Mouse (Mus musculus) C2C12 (cell line): ENCODE measurements around the gene A730061H03Rik. TPM values are rescaled to one million over a fixed set of nuclear protein-coding genes. Genes with fewer than 3 reads are reported as not detected.

Experiments
- H3K27me3 ChIP-seq: one replicate; pipeline ENCODE4 v1.6.1; 2011; ENCODE audit not compliant: control insufficient read depth, insufficient read depth, insufficient read length
- H3K36me3 ChIP-seq: one replicate; pipeline ENCODE4 v1.6.1; 2011; ENCODE audit not compliant: control insufficient read depth, insufficient read depth
- H3K4me3 ChIP-seq: one replicate; pipeline ENCODE4 v1.5.1; 2011; ENCODE audit warnings: mild to moderate bottlenecking, control low read depth; ENCODE audit not compliant: poor library complexity, insufficient read depth, severe bottlenecking
- H3K79me2 ChIP-seq: one replicate; pipeline ENCODE4 v1.6.1; 2011; ENCODE audit not compliant: control insufficient read depth, insufficient read depth
- H3K79me3 ChIP-seq: one replicate; pipeline ENCODE4 v1.6.1; 2011; ENCODE audit warnings: low read depth, control low read depth
- H3ac ChIP-seq: one replicate; pipeline ENCODE3; 2011; ENCODE audit warnings: low read depth; ENCODE audit not compliant: control insufficient read depth, insufficient read length
- CEBPB ChIP-seq: IDR thresholded peaks from one replicate; pipeline ENCODE4 v1.6.1; 2011; ENCODE audit warnings: low read depth, mild to moderate bottlenecking, control low read depth, moderate library complexity
- CTCF ChIP-seq: IDR thresholded peaks from one replicate; pipeline ENCODE4 v1.5.1; 2011; ENCODE audit not compliant: control insufficient read depth, insufficient read depth, insufficient read length
- FOSL1 ChIP-seq: IDR thresholded peaks from one replicate; pipeline ENCODE4 v1.8.0; 2011; ENCODE audit warnings: mild to moderate bottlenecking, low read length; ENCODE audit not compliant: poor library complexity, insufficient read depth, severe bottlenecking
- MAX ChIP-seq: IDR thresholded peaks from one replicate; pipeline ENCODE4 v1.6.1; 2011; ENCODE audit warnings: mild to moderate bottlenecking, control low read depth
- MYOD1 ChIP-seq: IDR thresholded peaks from one replicate; pipeline ENCODE4 v1.6.1; 2011; ENCODE audit warnings: low read depth; ENCODE audit not compliant: control insufficient read depth, insufficient read length
- MYOG ChIP-seq: IDR thresholded peaks from one replicate; pipeline ENCODE4 v1.6.1; 2011; ENCODE audit not compliant: control insufficient read depth, insufficient read length; ENCODE audit errors: extremely low read depth
- USF1 ChIP-seq: IDR thresholded peaks from one replicate; pipeline ENCODE4 v1.6.1; 2011; ENCODE audit warnings: low read depth, mild to moderate bottlenecking, control low read depth, moderate library complexity
- polyA plus RNA-seq: library from polyadenylated mRNA; unstranded; fragments of >200 nt; fragmentation: generic; extraction: Trizol; gene quantifications from one replicate; pipeline ENCODE4 v1.2.1, GENCODE M21; 2012; ENCODE audit warnings: missing spikeins

A730061H03Rik gene
- polyA plus RNA-seq, 1 experiment: 0.16 TPM

DNA sequence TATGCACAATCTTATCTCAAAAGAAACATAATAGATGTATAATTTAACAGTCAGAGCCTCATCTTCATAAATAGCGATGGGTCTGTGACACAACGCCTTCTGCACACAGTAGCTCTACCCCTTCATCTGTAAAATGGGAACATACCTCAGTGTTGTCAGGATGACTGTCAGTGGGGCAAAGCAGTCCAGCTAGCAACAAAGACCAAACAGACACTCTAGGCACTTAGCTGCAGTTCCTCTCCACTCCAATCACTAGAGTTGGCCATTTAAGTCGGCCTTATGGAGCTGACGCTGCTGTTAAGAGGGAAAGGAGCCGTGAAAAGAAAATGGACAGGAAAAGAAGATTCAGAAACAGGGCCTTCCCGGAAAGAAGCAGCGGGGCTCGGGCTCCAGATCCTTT, 8.4 kb downstream of the A730061H03Rik start:
- H3K79me3 ChIP-seq: no peaks in the 10 kb centered on the region
- peaks cover 34% of the 10 kb centered on the region for H3K36me3 ChIP-seq
- TF ChIP-seq MYOD1 (no peak), FOSL1 (no peak), MAX (no peak), CTCF (no peak), USF1 (no peak), MYOG (no peak), CEBPB (no peak)
- H3K4me3 ChIP-seq: no peak overlapping the region
- H3ac ChIP-seq: no peak overlapping the region
- no peaks in the 10 kb centered on the region for H3K27me3 ChIP-seq
- no peaks in the 10 kb centered on the region for H3K79me2 ChIP-seq

DNA sequence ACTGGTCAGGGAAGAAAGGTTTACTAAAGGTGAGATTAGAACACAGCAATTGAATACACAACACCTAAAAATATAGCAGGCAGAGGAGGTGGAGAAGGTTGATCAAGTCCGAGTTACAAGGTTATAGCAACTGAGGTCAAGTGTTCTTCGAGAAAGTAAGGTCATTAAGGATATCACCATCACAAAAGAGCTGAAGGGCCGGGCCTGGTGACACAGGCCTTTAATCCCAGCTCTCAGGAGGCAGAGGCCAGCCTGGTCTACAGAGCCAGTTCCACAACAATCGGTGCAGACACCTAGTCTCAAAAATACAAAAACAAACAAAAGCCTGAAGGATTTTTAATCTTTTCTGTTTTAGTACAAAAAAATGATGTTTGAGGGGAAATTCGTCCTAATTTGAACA, 8.9 kb downstream of the A730061H03Rik start:
- H3K4me3 ChIP-seq: no peak overlapping the region
- no peak for TF ChIP-seq MYOD1
- TF ChIP-seq MAX: no peak
- TF ChIP-seq CEBPB: no peak
- no peak for TF ChIP-seq CTCF
- TF ChIP-seq USF1: no peak
- no peak for TF ChIP-seq FOSL1
- no peak for TF ChIP-seq MYOG
- H3K79me3 ChIP-seq: no peaks in the 10 kb centered on the region
- no peaks in the 10 kb centered on the region for H3K79me2 ChIP-seq
- H3K36me3 ChIP-seq: peaks cover 34% of the 10 kb centered on the region
- no peak overlapping the region for H3ac ChIP-seq
- no peaks in the 10 kb centered on the region for H3K27me3 ChIP-seq

DNA sequence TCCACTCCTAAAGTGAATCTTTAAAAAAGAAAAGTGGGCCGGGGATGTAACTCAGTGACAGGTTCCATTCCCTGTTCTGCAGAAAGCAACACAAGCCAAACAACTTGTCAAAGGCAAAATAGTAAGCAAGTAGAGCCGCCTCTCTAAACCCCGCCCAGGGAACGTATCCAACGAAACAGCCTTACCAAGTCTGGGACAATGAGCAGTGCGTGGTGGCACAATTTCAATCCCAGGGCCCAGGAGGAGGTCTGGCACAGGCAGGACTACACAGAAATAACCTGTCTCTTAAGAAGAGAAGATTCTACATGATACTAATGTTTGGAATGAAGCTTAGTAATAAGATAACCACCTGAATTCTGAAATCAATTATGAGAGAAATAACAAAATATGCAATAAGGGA, 10.0 kb downstream of the A730061H03Rik start:
- Histone ChIP-seq H3K79me2 (no peaks in the 10 kb centered on the region), H3K79me3 (no peaks in the 10 kb centered on the region), H3K27me3 (no peaks in the 10 kb centered on the region), H3K36me3 (peaks cover 44% of the 10 kb centered on the region), H3ac (no peak overlapping the region), H3K4me3 (no peak overlapping the region)
- TF ChIP-seq MAX (no peak), MYOG (no peak), MYOD1 (no peak), CTCF (no peak), CEBPB (no peak), USF1 (no peak), FOSL1 (no peak)

DNA sequence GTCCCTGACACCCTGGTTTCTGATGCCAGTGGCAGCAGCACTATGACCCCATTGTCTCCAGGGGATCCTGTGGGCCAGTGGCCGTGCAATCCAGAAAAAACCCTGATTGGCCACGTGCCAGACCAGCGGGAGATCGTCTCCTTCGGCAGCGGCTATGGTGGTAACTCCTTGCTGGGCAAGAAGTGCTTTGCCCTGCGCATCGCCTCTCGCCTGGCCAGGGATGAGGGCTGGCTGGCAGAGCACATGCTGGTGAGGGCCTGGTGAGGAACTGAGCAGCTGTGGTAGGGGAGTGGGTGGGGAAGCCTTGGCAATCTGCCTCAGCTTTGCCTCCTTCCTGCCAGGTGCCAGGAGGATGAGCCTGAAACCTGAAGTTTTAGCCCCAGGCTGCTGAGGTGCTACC, 15.9 kb downstream of the A730061H03Rik start:
- Histone ChIP-seq H3ac (no peak overlapping the region), H3K79me2 (peaks cover 20% of the 10 kb centered on the region), H3K27me3 (no peaks in the 10 kb centered on the region), H3K4me3 (no peak overlapping the region), H3K36me3 (peaks cover 53% of the 10 kb centered on the region), H3K79me3 (no peaks in the 10 kb centered on the region)
- no peak for TF ChIP-seq USF1
- no peak for TF ChIP-seq MYOD1
- no peak for TF ChIP-seq CTCF

DNA sequence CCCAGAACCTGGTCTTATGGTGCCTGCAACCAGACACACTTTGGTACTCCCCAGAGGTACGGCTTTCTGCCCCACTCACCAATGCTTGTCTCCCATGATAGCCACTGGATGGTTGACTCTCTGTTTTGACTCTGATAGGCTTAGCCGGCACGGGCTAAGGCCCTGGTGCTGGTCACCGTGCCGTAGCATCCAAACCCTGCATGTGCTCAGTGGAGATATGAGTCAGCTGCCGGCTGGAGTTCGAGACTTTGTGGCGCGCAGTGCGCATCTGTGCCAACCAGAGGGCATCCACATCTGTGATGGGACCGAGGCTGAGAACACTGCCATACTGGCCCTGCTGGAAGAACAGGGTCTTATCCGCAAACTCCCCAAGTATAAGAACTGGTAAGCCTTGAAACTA, 17.9 kb downstream of the A730061H03Rik start:
- Histone ChIP-seq H3K79me3 (no peaks in the 10 kb centered on the region), H3K27me3 (no peaks in the 10 kb centered on the region), H3K79me2 (peaks cover 20% of the 10 kb centered on the region), H3K36me3 (peaks cover 34% of the 10 kb centered on the region), H3ac (no peak overlapping the region), H3K4me3 (no peak overlapping the region)
- no peak for TF ChIP-seq MYOD1
- TF ChIP-seq USF1: no peak
- no peak for TF ChIP-seq MYOG
- no peak for TF ChIP-seq CEBPB
- TF ChIP-seq CTCF: no peak
- no peak for TF ChIP-seq MAX
- no peak for TF ChIP-seq FOSL1

DNA sequence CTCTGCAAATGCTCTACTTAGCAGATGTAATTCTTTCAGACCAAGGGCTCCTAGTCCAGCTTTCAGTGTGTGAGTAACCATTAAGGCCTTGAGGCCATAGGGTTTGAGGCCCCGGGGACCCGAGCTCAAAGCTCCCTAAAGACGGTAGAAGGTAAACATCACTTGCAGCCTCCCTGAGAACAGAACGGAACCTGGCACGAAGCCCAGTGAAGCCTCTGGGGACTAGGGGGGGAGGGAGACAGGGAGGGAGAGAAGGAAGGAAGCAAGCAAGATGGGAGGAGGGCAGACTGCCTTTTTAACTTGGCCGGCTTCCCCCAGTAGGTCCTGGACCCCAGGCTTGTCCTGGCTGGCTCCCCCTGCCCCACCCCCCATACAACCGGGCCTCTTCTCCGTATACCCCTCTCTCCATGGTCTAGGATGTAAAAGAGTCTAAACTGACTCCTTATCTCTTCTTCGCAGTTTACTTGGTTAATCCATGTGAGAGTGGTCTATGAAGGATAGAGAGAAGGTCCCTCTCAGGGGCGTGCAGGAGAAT, 19.4 kb downstream of the A730061H03Rik start:
- H3K27me3 ChIP-seq: no peaks in the 10 kb centered on the region
- peaks cover 20% of the 10 kb centered on the region for H3K79me2 ChIP-seq
- H3K79me3 ChIP-seq: no peaks in the 10 kb centered on the region
- peaks cover 27% of the 10 kb centered on the region for H3K36me3 ChIP-seq
- peak overlapping the region; percentile 50 for H3K4me3 ChIP-seq
- TF ChIP-seq CEBPB: no peak
- no peak for TF ChIP-seq CTCF
- peak overlapping the region; percentile 81 for H3ac ChIP-seq
